Mouse (Mus musculus): Measurements from ENCODE around the gene Hlx.

Gene Hlx

GRCm38 (mm10) chr1:184713716-184714115, 18.7 kb downstream of the Hlx start:
- no peak for DNase-seq

- DNase-seq = no peak
These were observed 24.7 kb downstream of the Hlx start for GRCm38 (mm10) chr1:184707532-184708248.

- no peak for DNase-seq
These were observed 27.5 kb downstream of the Hlx start for GRCm38 (mm10) chr1:184704901-184705300.

GRCm38 (mm10) chr1:184699295-184699694, 33.1 kb downstream of the Hlx start:
- no peak for DNase-seq

- no peak for DNase-seq
These were observed 37.0 kb downstream of the Hlx start for GRCm38 (mm10) chr1:184695451-184695850.

GRCm38 (mm10) chr1:184692204-184692904, 40.1 kb downstream of the Hlx start:
- no peak for DNase-seq

GRCm38 (mm10) chr1:184691240-184691639, 41.2 kb downstream of the Hlx start:
- no peak for DNase-seq

GRCm38 (mm10) chr1:184688026-184688425, 44.4 kb downstream of the Hlx start:
- no peak for DNase-seq

GRCm38 (mm10) chr1:184687512-184687911, 44.9 kb downstream of the Hlx start:
- no peak for DNase-seq

GRCm38 (mm10) chr1:184683541-184683940, 48.9 kb downstream of the Hlx start:
- DNase-seq = no peak

- no peak for DNase-seq
These were observed 52.9 kb downstream of the Hlx start for GRCm38 (mm10) chr1:184679416-184679965.

GRCm38 (mm10) chr1:184677641-184678040, 54.8 kb downstream of the Hlx start:
- no peak for DNase-seq

All from lung, adult 18-20 months (tissue).